Mouse (Mus musculus): ENCODE data around the gene Gm42669.

Gene Gm42669

GRCm38 (mm10) chr5:107507321-107507720 is at the start of gene Gm42669:
TSS of gene Gm42669 (plus strand) at chr5:107507621.
- no peak for DNase-seq (ENCODE audit: low read depth)

- DNase-seq (ENCODE audit: low read depth) = no peak
Observed at GRCm38 (mm10) chr5:107462147-107463076, 45.0 kb upstream of the Gm42669 start.

- no peak for DNase-seq (ENCODE audit: low read depth)
Observed at GRCm38 (mm10) chr5:107466501-107466900, 40.9 kb upstream of the Gm42669 start.

- no peak for DNase-seq (ENCODE audit: low read depth)
Observed at GRCm38 (mm10) chr5:107467098-107467497, 40.3 kb upstream of the Gm42669 start.

GRCm38 (mm10) chr5:107470600-107471329 is 36.7 kb upstream of the Gm42669 start:
- DNase-seq (ENCODE audit: low read depth) = no peak

- no peak for DNase-seq (ENCODE audit: low read depth)
Observed at GRCm38 (mm10) chr5:107480194-107480593, 27.2 kb upstream of the Gm42669 start.

- no peak for DNase-seq (ENCODE audit: low read depth)
Observed at GRCm38 (mm10) chr5:107488996-107489395, 18.4 kb upstream of the Gm42669 start.

GRCm38 (mm10) chr5:107491036-107491435 is 16.4 kb upstream of the Gm42669 start:
- DNase-seq (ENCODE audit: low read depth) = no peak

- no peak for DNase-seq (ENCODE audit: low read depth)
Observed at GRCm38 (mm10) chr5:107492471-107492870, 14.9 kb upstream of the Gm42669 start.

GRCm38 (mm10) chr5:107494759-107495158 is 12.7 kb upstream of the Gm42669 start:
- peak; percentile 17 for DNase-seq (ENCODE audit: low read depth)

GRCm38 (mm10) chr5:107496047-107496446 is 11.4 kb upstream of the Gm42669 start:
- no peak for DNase-seq (ENCODE audit: low read depth)

- DNase-seq (ENCODE audit: low read depth) = peak; percentile 68
Observed at GRCm38 (mm10) chr5:107497519-107498501, 9.6 kb upstream of the Gm42669 start.

GRCm38 (mm10) chr5:107498806-107499310 is 8.6 kb upstream of the Gm42669 start:
- peak; percentile 18 for DNase-seq (ENCODE audit: low read depth)

GRCm38 (mm10) chr5:107499891-107500535 is 7.4 kb upstream of the Gm42669 start:
- no peak for DNase-seq (ENCODE audit: low read depth)

GRCm38 (mm10) chr5:107500741-107501140 is 6.7 kb upstream of the Gm42669 start:
- DNase-seq (ENCODE audit: low read depth) = no peak

GRCm38 (mm10) chr5:107510503-107510902 is 3.1 kb downstream of the Gm42669 start:
- no peak for DNase-seq (ENCODE audit: low read depth)

GRCm38 (mm10) chr5:107511326-107511725 is 3.9 kb downstream of the Gm42669 start:
- no peak for DNase-seq (ENCODE audit: low read depth)

GRCm38 (mm10) chr5:107513583-107513982 is 6.2 kb downstream of the Gm42669 start:
- peak; percentile 84 for DNase-seq (ENCODE audit: low read depth)

GRCm38 (mm10) chr5:107515453-107515852 is 8.0 kb downstream of the Gm42669 start:
- DNase-seq (ENCODE audit: low read depth) = no peak

- DNase-seq (ENCODE audit: low read depth) = no peak
Observed at GRCm38 (mm10) chr5:107516087-107516486, 8.7 kb downstream of the Gm42669 start.

- DNase-seq (ENCODE audit: low read depth) = no peak
Observed at GRCm38 (mm10) chr5:107518602-107519001, 11.2 kb downstream of the Gm42669 start.

Measured in induced T-regulatory cell, adult 2 months (primary cell).